Mouse (Mus musculus) bone marrow, adult 2 months (tissue): Measurements from ENCODE around the gene Mboat7.

Source experiments
- CTCF ChIP-seq: fragments of 200-500 bp; IDR thresholded peaks from 2 replicates; pipeline ENCODE4 v1.5.1; 2011; ENCODE audit warnings: low read length, control low read depth; ENCODE audit not compliant: control insufficient read depth, insufficient read depth
- POLR2A ChIP-seq: fragments of 200-500 bp; IDR thresholded peaks from 2 replicates; pipeline ENCODE4 v1.6.1; 2011; ENCODE audit warnings: low read depth, mild to moderate bottlenecking, control low read depth, low read length, borderline replicate concordance; ENCODE audit not compliant: control insufficient read depth

DNA sequence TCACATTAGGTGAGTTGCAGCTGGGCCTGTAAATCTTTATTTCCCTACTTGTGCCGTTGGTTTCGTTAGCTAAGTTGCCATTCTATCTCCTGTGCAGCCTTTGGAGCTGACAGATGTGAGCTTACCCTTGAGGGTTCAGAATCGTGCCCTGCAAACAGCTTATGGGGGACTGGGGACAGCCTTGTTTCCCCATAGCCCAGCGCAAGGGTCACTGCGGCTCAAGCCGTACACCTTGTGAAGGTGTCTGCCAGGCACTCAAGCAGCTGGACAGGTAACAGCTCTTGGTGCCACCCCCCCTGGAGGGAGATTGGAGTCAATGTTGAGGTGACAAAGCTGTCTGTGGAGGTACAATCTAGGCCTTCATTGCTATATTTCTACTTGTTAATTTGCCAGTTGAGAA lies 12.6 kb upstream of the Mboat7 start:
- TF ChIP-seq CTCF (no peak), POLR2A (no peak)
